Mouse (Mus musculus): ENCODE measurements at regions not wholly inside any gene's neighbourhood (a gene's known extent, or its start where the extent isn't known, plus 50 kb on each side); places are given as distances from the start of the nearest gene placed in this dataset.

GRCm38 (mm10) chr10:91361621-91362020, 180.5 kb upstream of the Tmpo start:
- WGBS = 77% methylated on average over 2 of the region's 2 CpGs
- no peak for ATAC-seq (ENCODE audit: insufficient number of reproducible peaks, low FRiP score, low TSS enrichment, low read depth)

GRCm38 (mm10) chr10:91345465-91345864, 164.3 kb upstream of the Tmpo start:
- WGBS = 79% methylated on average over 5 of the region's 5 CpGs
- Histone ChIP-seq H3K27ac (replicated peaks; ENCODE audit: low read depth, low read length) (no peak overlapping the region), H3K4me1 (ENCODE audit: control insufficient read depth, insufficient read depth, low read length) (no peaks in the 10 kb centered on the region), H3K4me2 (ENCODE audit: low read depth, severe bottlenecking) (no peak overlapping the region), H3K9ac (ENCODE audit: low read length) (no peak overlapping the region), H3K27me3 (ENCODE audit: control insufficient read depth, insufficient read depth, low read length) (no peaks in the 10 kb centered on the region), H3K9me3 (ENCODE audit: control insufficient read depth, low read length) (no peaks in the 10 kb centered on the region), H3K36me3 (ENCODE audit: control insufficient read depth, insufficient read depth, low read length) (no peaks in the 10 kb centered on the region), H3K4me3 (ENCODE audit: low read depth, low read length) (no peak overlapping the region)
- DNase-seq (ENCODE audit: low spot score) = no peak
- ATAC-seq (ENCODE audit: insufficient number of reproducible peaks, low FRiP score, low TSS enrichment, low read depth) = no peak

More at GRCm38 (mm10) chr10:91361621-91362020, 180.5 kb upstream of the Tmpo start:
- DNase-seq (ENCODE audit: low spot score) = no peak
- Histone ChIP-seq H3K27me3 (ENCODE audit: control insufficient read depth, insufficient read depth, low read length) (no peaks in the 10 kb centered on the region), H3K4me2 (ENCODE audit: low read depth, severe bottlenecking) (no peak overlapping the region), H3K9me3 (ENCODE audit: control insufficient read depth, low read length) (no peaks in the 10 kb centered on the region), H3K4me1 (ENCODE audit: control insufficient read depth, insufficient read depth, low read length) (no peaks in the 10 kb centered on the region), H3K9ac (ENCODE audit: low read length) (no peak overlapping the region), H3K4me3 (ENCODE audit: low read depth, low read length) (no peak overlapping the region), H3K27ac (replicated peaks; ENCODE audit: low read depth, low read length) (no peak overlapping the region), H3K36me3 (ENCODE audit: control insufficient read depth, insufficient read depth, low read length) (no peaks in the 10 kb centered on the region)

GRCm38 (mm10) chr10:91342083-91342482, 161.0 kb upstream of the Tmpo start:
- H3K27me3 ChIP-seq (ENCODE audit: control insufficient read depth, insufficient read depth, low read length) = no peaks in the 10 kb centered on the region
- ATAC-seq (ENCODE audit: insufficient number of reproducible peaks, low FRiP score, low TSS enrichment, low read depth) = no peak
- no peak overlapping the region for H3K4me3 ChIP-seq (ENCODE audit: low read depth, low read length)
- WGBS = 87% methylated on average over 8 of the region's 8 CpGs
- H3K9ac ChIP-seq (ENCODE audit: low read length) = no peak overlapping the region
- no peak overlapping the region for H3K4me2 ChIP-seq (ENCODE audit: low read depth, severe bottlenecking)
- no peaks in the 10 kb centered on the region for H3K36me3 ChIP-seq (ENCODE audit: control insufficient read depth, insufficient read depth, low read length)
- no peak for DNase-seq (ENCODE audit: low spot score)
- H3K4me1 ChIP-seq (ENCODE audit: control insufficient read depth, insufficient read depth, low read length) = no peaks in the 10 kb centered on the region
- no peaks in the 10 kb centered on the region for H3K9me3 ChIP-seq (ENCODE audit: control insufficient read depth, low read length)
- no peak overlapping the region for H3K27ac ChIP-seq (replicated peaks; ENCODE audit: low read depth, low read length)

GRCm38 (mm10) chr10:91339361-91339760, 158.2 kb upstream of the Tmpo start:
- H3K36me3 ChIP-seq (ENCODE audit: control insufficient read depth, insufficient read depth, low read length) = no peaks in the 10 kb centered on the region
- H3K4me1 ChIP-seq (ENCODE audit: control insufficient read depth, insufficient read depth, low read length) = no peaks in the 10 kb centered on the region
- no peaks in the 10 kb centered on the region for H3K27me3 ChIP-seq (ENCODE audit: control insufficient read depth, insufficient read depth, low read length)
- no peaks in the 10 kb centered on the region for H3K9me3 ChIP-seq (ENCODE audit: control insufficient read depth, low read length)
- H3K27ac ChIP-seq (replicated peaks; ENCODE audit: low read depth, low read length) = no peak overlapping the region
- WGBS = 91% methylated on average over 3 of the region's 3 CpGs
- H3K9ac ChIP-seq (ENCODE audit: low read length) = no peak overlapping the region
- ATAC-seq (ENCODE audit: insufficient number of reproducible peaks, low FRiP score, low TSS enrichment, low read depth) = no peak
- no peak overlapping the region for H3K4me3 ChIP-seq (ENCODE audit: low read depth, low read length)
- no peak overlapping the region for H3K4me2 ChIP-seq (ENCODE audit: low read depth, severe bottlenecking)
- no peak for DNase-seq (ENCODE audit: low spot score)

GRCm38 (mm10) chr10:91326661-91327312, 145.7 kb upstream of the Tmpo start:
- H3K4me1 ChIP-seq (ENCODE audit: control insufficient read depth, insufficient read depth, low read length) = no peaks in the 10 kb centered on the region
- no peak overlapping the region for H3K4me2 ChIP-seq (ENCODE audit: low read depth, severe bottlenecking)
- H3K9ac ChIP-seq (ENCODE audit: low read length) = no peak overlapping the region
- H3K4me3 ChIP-seq (ENCODE audit: low read depth, low read length) = no peak overlapping the region
- H3K36me3 ChIP-seq (ENCODE audit: control insufficient read depth, insufficient read depth, low read length) = no peaks in the 10 kb centered on the region
- H3K27me3 ChIP-seq (ENCODE audit: control insufficient read depth, insufficient read depth, low read length) = no peaks in the 10 kb centered on the region
- no peak overlapping the region for H3K27ac ChIP-seq (replicated peaks; ENCODE audit: low read depth, low read length)
- ATAC-seq (ENCODE audit: insufficient number of reproducible peaks, low FRiP score, low TSS enrichment, low read depth) = no peak
- H3K9me3 ChIP-seq (ENCODE audit: control insufficient read depth, low read length) = no peaks in the 10 kb centered on the region
- 36% methylated on average over 12 of the region's 12 CpGs for WGBS
- DNase-seq (ENCODE audit: low spot score) = no peak

- no peaks in the 10 kb centered on the region for H3K36me3 ChIP-seq (ENCODE audit: control insufficient read depth, insufficient read depth, low read length)
- no peaks in the 10 kb centered on the region for H3K4me1 ChIP-seq (ENCODE audit: control insufficient read depth, insufficient read depth, low read length)
- 86% methylated on average over 8 of the region's 8 CpGs for WGBS
- no peak overlapping the region for H3K9ac ChIP-seq (ENCODE audit: low read length)
- H3K4me3 ChIP-seq (ENCODE audit: low read depth, low read length) = no peak overlapping the region
- H3K27me3 ChIP-seq (ENCODE audit: control insufficient read depth, insufficient read depth, low read length) = no peaks in the 10 kb centered on the region
- ATAC-seq (ENCODE audit: insufficient number of reproducible peaks, low FRiP score, low TSS enrichment, low read depth) (no peak), DNase-seq (ENCODE audit: low spot score) (no peak)
- no peaks in the 10 kb centered on the region for H3K9me3 ChIP-seq (ENCODE audit: control insufficient read depth, low read length)
- H3K4me2 ChIP-seq (ENCODE audit: low read depth, severe bottlenecking) = no peak overlapping the region
- H3K27ac ChIP-seq (replicated peaks; ENCODE audit: low read depth, low read length) = no peak overlapping the region
Observed at GRCm38 (mm10) chr10:91326144-91326655, 145.1 kb upstream of the Tmpo start.

GRCm38 (mm10) chr10:91321226-91321625, 140.1 kb upstream of the Tmpo start:
- no peak overlapping the region for H3K27ac ChIP-seq (replicated peaks; ENCODE audit: low read depth, low read length)
- no peaks in the 10 kb centered on the region for H3K27me3 ChIP-seq (ENCODE audit: control insufficient read depth, insufficient read depth, low read length)
- 87% methylated on average over 4 of the region's 4 CpGs for WGBS
- H3K9me3 ChIP-seq (ENCODE audit: control insufficient read depth, low read length) = no peaks in the 10 kb centered on the region
- H3K4me1 ChIP-seq (ENCODE audit: control insufficient read depth, insufficient read depth, low read length) = no peaks in the 10 kb centered on the region
- no peak overlapping the region for H3K9ac ChIP-seq (ENCODE audit: low read length)
- H3K4me3 ChIP-seq (ENCODE audit: low read depth, low read length) = no peak overlapping the region
- H3K36me3 ChIP-seq (ENCODE audit: control insufficient read depth, insufficient read depth, low read length) = no peaks in the 10 kb centered on the region
- DNase-seq (ENCODE audit: low spot score) = no peak
- H3K4me2 ChIP-seq (ENCODE audit: low read depth, severe bottlenecking) = no peak overlapping the region
- ATAC-seq (ENCODE audit: insufficient number of reproducible peaks, low FRiP score, low TSS enrichment, low read depth) = no peak

GRCm38 (mm10) chr10:91319442-91320112, 138.5 kb upstream of the Tmpo start:
- no peak overlapping the region for H3K9ac ChIP-seq (ENCODE audit: low read length)
- H3K36me3 ChIP-seq (ENCODE audit: control insufficient read depth, insufficient read depth, low read length) = no peaks in the 10 kb centered on the region
- no peak overlapping the region for H3K4me2 ChIP-seq (ENCODE audit: low read depth, severe bottlenecking)
- no peaks in the 10 kb centered on the region for H3K9me3 ChIP-seq (ENCODE audit: control insufficient read depth, low read length)
- H3K27me3 ChIP-seq (ENCODE audit: control insufficient read depth, insufficient read depth, low read length) = no peaks in the 10 kb centered on the region
- no peak for DNase-seq (ENCODE audit: low spot score)
- no peak overlapping the region for H3K4me3 ChIP-seq (ENCODE audit: low read depth, low read length)
- ATAC-seq (ENCODE audit: insufficient number of reproducible peaks, low FRiP score, low TSS enrichment, low read depth) = no peak
- no peak overlapping the region for H3K27ac ChIP-seq (replicated peaks; ENCODE audit: low read depth, low read length)
- 82% methylated on average over 10 of the region's 10 CpGs for WGBS
- H3K4me1 ChIP-seq (ENCODE audit: control insufficient read depth, insufficient read depth, low read length) = no peaks in the 10 kb centered on the region
